Mouse (Mus musculus): ENCODE measurements around the gene Rbx1.
"Not testable (repeated sequence)": the region's sequence is repeated elsewhere in the genome, so short reads cannot be mapped to it uniquely, and the experiment has no call there.

Gene Rbx1

DNA sequence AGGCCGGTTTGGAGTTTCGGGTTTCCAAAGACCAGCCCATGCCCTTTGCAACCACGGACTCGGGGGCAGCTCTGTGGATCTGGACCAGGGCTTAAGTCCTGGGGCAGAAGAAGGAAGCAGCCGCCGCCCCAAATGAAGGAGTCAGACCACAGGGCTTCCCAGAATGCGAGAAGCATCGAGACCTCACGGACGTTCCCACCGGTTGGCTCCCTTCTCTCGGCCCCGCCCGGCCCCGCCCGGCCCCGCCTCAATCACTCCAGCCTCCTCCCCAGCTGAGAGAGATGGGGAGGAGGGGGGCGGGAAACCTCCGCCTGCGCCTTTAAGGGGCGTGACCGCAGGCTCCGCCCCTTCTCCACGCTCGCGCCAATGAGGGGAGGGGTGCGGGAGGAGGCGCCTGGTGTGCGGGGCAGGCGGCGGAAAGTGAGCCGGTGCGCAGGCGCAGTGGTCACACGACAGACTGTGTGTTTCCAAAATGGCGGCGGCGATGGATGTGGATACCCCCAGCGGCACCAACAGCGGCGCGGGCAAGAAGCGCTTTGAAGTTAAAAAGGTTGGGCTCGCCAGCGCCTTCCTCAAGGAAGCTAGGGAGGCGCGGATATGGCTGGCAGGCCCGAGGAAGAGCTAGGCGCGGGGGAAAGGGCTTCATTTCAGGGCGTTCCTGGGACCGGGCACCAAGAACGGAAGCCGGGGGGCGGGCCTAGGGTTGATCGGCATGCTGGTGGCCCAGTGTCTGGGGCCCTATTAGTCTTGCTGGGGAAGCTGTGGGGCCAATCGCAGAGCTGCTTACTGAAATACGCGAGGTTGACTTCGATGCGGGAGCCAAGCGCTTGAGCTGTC, at the start of gene Rbx1:
Gene Rbx1, plus strand, starts transcription at position 396 of the 837 bp plus-strand sequence.
- DNase-seq (ENCODE audit: low spot score in 2 of 2) = peak; percentile 98 to 99

DNA sequence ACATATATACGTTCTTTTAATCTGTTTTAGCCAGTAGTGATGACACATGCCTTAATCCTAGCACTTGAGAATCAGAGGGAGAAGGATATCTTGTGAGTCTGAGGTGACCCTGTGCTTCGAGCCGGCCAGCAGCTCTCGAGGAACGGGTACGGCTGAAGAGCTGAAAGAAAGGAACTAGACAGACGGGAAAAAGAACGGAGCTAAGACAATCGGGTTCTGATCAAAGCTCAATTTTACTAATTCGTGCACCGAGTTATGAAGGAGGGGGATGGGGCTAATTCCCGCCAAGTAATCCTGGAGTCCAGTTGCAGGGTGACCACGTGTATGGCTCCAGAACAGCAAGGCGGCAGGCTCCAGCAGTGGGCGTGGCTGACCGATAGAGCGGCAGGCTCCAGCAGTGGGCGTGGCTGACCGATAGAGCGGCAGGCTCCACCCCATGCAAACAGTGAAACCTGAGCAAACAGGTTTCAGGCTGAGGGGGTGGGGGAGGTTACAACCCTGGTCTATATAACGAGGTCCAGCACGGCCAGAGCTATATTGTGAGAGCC, 49.3 kb upstream of the Rbx1 start:
- DNase-seq (ENCODE audit: low spot score in 2 of 2) = peak in 1 of 2 experiments; percentile 34

DNA sequence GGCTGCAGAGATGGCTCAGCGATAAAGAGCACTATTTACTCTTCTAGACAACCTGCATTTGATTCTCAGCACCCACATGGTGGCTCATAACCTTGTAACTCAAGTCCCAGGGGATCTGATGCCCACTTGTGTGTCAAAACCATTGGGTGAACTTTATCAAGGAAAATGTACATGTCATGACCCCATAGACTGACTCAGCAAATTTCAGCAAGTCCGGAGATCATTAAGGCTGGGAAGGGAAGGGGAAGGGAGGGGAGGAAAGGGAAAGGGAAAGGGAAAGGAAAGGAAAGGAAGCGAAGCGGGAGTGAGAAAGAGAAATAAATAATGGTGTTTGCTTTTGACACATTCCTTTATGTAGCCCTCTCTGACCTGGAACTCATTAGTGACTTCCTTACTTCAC, 48.0 kb upstream of the Rbx1 start:
- no peak for DNase-seq (ENCODE audit: low spot score in 2 of 2)

DNA sequence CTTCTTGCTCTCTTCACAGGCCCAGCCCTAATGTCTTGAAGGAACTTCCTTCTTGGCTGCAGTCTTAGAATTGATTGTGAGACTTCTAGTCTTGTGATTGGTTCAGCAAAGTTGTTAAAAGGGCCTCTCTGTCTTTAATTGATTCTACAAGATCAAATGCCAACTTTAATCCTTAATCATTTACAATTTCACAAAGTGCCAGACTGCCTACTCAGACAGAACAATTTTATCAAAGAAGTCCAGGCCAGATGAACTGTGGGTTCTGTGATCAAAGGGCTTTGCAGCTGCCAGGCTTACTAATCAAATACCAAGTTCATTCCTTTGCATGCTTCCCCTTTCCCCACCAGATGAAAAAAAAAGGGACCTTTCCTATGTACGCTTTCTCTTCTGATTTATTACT, 44.6 kb upstream of the Rbx1 start:
- DNase-seq (ENCODE audit: low spot score in 2 of 2) = no peak

DNA sequence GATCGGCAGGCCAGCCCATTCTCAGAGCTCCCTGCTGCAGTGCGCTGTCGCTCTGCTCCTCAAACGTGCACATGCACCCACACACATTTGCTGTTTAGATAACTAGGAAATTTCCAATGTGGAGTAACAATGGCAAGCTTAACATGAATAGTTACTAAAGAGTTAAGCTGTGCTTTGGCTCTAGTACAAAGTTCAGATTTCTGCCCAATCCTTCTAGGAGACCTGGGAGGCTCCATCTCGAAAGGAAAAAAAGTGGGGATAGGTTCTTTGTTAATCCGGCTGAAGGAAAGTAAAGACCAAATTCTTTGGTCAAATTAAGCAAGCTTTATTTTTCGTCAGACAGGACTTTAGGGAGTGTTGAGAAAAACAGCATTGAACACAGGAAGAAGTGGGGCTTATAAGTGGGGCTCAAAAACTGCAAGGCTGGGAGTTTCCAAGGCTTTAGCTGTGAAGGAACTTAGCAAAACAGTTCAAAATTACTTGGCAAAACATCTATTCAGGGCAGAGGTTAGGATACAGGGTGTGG, 43.9 kb upstream of the Rbx1 start:
- no peak for DNase-seq (ENCODE audit: low spot score in 2 of 2)

DNA sequence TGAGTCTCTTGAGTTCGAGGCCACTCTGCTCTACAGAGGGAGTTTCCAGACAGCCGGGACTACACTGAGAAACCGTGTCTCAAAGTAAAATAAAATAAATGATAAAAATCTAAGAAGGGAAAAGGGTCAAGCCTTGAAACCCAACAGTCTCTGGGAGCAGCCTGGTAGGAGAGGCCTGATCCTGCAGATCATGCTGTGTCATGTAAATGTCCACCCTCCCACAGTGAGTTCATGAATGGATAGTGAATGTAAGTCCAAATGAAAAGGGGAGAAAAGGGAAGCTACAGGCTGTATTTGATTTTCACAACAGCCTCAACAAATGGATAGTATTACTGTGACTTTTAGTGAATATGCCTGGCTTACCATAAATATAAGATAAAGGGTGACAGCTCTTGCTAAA, 40.8 kb upstream of the Rbx1 start:
- no peak for DNase-seq (ENCODE audit: low spot score in 2 of 2)

DNA sequence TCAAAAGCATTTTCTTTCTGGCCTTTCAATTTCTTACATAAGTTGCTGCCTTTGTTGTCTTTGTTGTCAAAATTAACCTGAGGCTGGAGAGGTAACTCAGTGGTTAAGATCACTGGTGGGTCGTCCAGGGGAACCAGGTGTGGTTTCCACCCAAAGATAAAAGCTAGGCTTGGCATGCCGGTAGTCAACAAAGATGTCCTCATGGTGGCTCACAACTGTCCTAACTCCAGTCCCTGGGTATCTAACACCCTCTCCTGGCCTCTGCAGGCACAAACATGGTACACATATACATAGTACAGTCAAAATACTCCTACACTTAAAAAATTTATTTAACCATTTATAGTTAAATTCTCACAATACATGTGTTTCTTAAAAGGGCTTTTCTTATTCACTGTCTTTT, 38.1 kb upstream of the Rbx1 start:
- DNase-seq (ENCODE audit: low spot score in 2 of 2) = no peak

DNA sequence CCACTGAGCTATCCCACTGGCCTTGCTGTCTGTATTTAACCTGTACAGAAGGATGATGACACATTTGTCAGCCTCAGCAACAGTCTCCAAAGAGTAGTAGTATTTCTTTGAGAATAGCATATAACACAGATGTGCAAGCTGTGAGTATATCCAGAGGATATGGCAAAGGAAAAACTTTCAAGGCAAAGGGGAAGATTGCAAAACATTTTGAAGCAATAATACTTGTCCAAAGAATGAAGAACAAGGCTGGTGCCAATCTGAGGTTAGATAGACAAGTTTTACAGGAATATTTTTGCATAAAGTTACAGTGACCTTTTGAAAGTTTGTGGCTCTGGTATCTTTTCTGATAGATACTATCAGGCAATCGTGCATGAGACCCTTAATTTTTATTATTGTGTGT, 34.9 kb upstream of the Rbx1 start:
- DNase-seq (ENCODE audit: low spot score in 2 of 2) = no peak

DNA sequence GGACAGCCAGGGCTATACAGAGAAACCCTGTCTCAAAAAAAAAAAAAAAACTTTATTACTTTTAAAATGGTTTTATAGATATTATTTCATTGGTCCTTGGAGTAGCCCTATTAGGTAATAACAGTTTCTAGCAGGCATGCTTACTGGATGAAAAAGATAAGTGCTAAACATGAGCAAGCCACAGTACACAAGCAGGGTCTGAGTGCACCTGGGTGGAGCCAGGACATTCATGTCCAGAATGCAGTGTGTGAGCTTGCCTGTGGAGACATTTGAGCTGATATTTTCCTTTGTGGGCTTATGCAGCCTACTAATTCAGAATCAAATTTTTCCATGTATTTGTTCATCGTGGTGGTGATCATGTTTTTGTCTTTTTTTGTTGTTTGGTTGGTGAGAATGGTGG, 27.8 kb upstream of the Rbx1 start:
- DNase-seq (ENCODE audit: low spot score in 2 of 2) = no peak

DNA sequence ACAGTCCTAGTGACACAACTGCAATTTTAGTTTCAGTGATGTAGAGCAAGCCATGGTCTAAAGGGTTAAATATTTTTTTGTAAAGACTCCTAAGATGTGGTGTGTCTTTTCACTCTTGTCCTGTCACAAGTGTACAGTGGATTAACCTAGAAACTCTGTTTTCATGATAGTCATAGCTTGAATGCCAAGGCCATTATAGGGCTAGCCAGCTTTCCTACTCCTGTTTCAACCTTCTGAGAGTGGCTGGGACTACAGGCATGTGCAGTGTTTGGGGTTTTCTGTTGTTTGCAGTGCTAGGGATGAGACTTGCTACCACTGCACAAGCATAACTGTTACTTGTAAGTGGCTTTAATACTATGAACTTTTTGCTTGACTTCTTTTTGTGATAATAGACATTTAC, 26.9 kb upstream of the Rbx1 start:
- DNase-seq (ENCODE audit: low spot score in 2 of 2) = no peak

DNA sequence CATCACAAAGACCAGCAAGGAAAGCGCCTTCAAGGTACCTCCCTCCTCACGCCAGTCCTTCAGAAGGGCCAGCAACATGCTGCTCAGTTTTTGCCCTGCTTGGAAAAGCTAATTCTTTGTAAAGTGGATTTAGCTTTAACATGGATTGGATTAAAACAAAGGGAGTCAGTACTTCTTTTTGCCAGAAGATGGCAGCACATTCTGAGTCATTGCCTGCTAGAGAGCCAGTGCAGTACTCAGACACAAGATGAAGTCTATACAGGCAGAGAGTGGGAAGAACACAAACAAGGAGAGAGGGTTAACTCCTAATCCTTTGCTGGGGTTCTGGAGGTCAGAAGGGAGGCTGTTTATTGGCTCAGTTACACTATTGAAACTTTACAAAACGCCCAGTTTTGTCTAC, 17.6 kb upstream of the Rbx1 start:
- DNase-seq (ENCODE audit: low spot score in 2 of 2) = peak; percentile 65 to 68

DNA sequence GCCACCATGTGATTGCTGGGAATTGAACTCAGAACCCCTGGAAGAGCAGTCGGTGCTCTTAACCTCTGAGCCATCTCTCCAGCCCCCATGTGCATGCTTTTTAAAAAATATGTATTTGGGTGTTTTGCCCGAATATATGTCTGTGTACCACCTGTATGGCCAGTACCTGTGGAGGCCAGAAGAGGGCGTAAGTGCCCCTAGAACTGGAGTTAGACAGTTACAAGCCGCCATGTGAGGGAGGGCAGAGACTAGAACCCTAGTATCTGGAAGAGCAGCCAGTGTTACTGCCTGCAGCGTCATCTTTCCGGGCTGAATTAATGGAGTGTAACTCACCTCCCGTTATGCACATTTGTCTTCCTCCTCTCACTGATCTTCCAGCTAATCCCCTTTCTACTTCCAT, 4.6 kb upstream of the Rbx1 start:
- no peak for DNase-seq (ENCODE audit: low spot score in 2 of 2)

DNA sequence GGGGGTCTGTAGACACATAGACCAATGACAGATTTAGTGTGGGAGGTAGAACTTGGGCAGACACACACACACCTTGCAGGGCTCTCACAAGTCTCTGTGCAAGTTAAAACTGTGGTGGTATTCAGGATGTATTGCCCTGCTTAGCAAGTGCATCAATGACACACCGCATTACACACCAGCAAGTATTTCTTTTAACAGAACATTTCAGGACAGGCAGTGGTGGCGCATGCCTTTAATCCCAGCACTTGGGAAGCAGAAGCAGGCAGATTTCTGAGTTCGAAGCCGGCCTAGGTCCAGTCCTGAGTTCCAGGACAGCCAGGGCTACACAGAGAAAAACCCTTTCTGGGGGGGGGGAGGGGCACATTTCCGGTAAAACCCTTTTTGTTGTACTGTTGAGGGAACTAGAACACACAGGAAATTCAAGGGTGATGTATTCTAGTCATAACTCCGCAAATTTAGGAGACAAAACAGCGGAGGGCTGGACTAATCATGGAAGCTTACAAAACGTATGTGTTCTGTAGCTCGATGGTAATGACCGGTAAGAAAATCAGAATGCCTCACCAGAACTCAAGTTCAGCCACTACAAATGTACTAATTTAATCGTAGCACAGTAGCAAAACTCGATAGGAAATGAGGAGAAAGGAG, 958 bp upstream of the Rbx1 start:
- no peak for DNase-seq (ENCODE audit: low spot score in 2 of 2)

DNA sequence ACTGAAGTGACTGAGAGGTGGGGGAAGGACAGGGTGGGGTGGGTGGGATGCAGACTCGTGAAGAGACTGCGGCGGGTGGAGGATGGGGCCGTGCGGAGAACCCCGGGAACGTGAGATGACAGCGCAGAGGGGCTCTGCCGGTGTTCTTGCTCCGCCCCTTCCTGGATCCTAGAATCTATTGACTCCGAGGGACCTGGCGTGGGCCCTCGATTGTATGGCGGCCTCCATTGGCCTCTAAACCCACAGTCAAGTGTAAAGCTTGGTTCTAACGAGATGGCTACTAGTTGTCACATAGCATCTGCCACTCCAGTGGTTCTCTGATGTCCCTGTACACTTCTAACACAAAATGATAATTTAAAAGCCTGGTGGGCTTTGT, 630 bp downstream of the Rbx1 start:
- DNase-seq (ENCODE audit: low spot score in 2 of 2) = no peak

DNA sequence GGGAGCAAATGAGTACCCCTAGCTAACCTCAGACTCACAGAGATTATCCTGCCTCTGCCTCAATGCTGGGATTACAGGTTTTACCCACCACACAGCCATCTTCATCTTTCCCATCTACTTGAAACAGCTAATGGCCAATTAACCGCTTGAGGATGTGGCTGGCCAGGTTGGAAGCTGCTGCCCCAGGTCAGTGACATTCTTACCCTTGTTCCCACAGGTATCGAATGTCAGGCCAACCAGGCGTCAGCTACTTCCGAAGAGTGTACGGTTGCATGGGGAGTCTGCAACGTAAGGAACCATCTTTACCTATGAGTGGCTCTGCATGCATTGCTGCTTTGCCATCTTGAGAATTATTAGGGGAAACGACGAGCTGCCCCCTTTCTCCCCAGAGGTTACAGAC, 4.6 kb downstream of the Rbx1 start:
- DNase-seq (ENCODE audit: low spot score in 2 of 2) = no peak

DNA sequence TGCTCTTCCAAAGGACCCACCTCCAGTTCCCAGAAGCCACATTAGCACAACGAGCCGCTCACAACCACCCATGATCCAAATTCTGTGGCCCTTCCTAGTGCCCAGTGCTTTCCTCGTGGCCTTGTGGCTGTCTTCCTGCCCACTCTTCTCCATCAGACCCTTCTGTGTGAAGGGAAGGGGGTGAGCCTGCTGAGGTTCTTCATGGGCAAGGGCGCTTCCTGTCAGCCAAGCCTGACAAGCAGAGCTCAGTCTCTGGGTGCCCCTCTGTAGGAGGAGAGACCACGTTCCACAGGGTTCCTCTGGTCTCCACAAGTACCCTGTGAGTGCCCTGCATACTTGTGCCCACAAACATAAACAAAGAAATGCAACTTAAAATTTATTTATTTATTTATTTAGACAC, 6.2 kb downstream of the Rbx1 start:
- no peak for DNase-seq (ENCODE audit: low spot score in 2 of 2)

DNA sequence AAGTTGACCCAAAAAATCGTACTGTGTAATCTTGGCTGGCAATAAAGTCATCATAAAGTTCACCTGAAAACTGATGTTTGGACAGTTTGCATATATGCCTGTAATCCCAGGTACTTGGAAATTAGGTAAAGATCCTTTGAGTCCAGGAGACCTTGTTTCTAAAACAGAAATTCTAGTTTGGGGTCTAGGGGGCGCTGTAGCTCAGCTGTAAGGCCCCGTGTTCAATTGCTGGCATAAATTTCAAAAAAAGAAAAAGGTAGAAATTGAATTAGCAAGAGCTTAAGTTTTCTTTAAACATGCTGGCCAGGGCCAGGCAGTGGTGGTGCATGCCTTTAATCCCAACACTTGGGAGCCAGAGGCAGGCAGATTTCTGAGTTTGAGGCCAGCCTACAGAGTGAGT, 9.6 kb downstream of the Rbx1 start:
- DNase-seq (ENCODE audit: low spot score in 2 of 2) = no peak

DNA sequence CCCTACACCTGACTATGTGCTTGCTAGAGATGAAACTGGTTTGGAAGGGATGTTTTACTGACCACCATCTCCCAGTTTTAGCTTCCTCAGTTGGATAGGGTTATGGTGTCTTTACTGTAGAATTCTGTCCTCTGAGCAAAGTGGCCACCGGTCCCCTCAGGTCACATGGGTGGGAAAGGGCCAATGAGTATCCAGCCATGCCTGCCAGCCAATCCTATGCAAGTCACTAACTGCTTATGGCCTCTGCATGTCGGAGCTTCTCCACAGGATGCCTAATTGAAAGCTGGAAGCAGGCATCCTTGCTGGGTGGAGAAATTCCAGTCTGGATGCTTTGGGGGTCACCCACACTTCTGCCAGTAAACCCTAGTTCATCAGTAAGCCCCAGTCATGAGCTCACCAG, 10.5 kb downstream of the Rbx1 start:
- DNase-seq (ENCODE audit: low spot score in 2 of 2) = no peak

DNA sequence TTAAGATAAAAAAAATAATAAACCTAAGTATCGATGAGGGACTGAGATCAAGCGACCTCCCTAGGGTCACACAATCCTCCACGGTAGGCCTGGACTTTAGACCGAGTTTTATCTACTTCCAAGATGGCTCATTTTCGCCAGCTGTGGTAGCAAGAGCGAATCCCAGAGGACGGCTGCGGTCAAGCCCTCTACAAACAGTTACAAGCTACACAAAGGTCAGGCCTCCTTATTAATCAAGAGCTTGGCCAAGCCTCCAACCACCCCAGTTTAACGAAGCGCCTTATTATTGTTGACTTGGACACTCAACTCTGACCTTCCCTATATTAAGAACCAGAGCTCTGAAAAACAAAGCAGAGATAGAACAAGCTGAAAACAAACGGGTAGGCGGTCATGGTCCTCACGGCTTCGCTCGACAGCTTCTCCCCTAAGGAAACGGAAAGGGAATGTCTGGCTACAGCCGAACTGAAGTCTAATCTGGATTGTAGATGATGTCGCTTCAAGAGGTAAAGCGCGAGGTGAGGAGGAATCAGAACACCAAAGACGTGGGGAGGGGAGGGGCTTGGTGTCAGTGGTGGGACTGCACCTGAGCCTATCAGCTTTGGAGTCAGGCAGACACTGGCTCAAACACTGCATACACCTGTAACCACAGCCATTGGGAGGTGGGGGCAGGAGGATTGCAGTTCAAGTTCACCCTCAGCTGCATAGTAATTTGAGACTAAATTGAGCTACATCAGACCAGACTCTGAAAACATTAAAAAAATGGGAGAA, 13.5 kb downstream of the Rbx1 start:
- no peak for DNase-seq (ENCODE audit: low spot score in 2 of 2)

DNA sequence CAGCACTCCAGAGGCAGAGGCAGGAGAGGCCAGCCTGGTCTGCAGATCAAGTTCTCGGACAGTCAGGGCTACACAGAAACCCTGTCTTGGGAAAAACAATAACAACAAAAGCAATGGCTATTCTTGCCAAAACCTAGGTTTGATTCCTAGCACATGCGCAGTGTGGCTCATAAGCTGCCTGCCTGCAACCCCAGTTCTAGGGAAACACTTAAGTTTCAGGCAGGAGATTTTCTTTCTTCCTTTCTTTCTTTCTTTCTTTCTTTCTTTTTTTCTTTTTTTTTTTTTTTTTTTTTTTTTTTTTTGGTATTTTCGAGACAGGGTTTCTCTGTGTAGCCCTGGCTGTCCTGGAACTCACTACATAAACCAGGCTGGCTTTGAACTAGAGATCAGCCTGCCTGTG, 14.2 kb downstream of the Rbx1 start:
- DNase-seq (ENCODE audit: low spot score in 2 of 2) = not testable (repeated sequence)

DNA sequence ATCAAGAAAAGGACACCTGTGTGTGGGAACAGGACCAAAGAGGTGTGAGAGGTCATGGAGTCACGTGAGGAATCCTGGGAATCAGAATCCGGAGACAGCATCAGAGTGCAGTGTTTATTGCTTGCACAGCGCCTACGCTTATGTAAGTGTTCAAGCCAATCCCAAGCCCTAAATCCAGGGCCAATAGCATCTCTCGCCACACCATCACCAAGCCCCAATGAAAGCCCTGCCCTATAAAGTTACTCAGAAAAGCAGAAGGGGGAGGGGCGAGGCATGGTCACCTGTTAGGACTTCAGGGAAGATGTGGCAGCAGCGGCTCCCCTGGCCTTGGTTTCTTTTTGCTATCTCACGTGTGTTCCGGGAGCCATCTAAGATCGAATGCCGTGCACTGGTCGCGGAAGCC, 14.9 kb downstream of the Rbx1 start:
- no peak for DNase-seq (ENCODE audit: low spot score in 2 of 2)

DNA sequence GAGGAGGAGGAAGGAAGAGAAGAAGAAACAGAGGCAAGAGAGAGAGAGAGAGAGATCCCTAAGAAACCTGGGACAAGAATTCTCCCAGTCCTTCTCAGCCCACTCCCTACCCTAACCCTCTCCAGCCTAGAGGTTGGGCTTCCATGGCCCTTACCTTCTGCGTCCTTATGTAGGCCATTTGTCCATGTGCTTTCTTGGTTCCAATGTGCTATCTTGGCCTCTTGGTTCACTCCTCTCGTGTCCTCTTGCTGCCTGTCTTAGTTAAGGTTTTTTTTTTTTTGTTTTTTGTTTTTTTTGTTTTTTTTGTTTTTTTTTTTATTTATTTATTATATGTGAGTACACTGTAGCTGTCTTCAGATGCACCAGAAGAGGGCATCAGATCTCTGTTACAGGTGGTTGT, 16.9 kb downstream of the Rbx1 start:
- DNase-seq (ENCODE audit: low spot score in 2 of 2) = no peak

All from right cerebral cortex, postnatal 10 days (tissue).